Mouse (Mus musculus): ENCODE measurements around the gene Vopp1. TPM values are rescaled to one million over a fixed set of nuclear protein-coding genes. Genes with fewer than 3 reads are reported as not detected.

The Vopp1 gene
- polyA plus RNA-seq, 1 experiment from 2014 or later, result 21.1 TPM

GRCm38 (mm10) chr6:57763054-57763453, 61.9 kb downstream of the Vopp1 start:
- H3K4me1 ChIP-seq (ENCODE audit: insufficient read depth), result peaks cover 40% of the 10 kb centered on the region
- no peak overlapping the region for H3K9ac ChIP-seq (replicated peaks)
- DNase-seq (no peak), ATAC-seq (no peak)
- H3K27ac ChIP-seq (ENCODE audit: low read depth), result peak overlapping the region; percentile 44; the same call in 1 of the 2 replicates
- H3K9me3 ChIP-seq (ENCODE audit: low read length), result no peaks in the 10 kb centered on the region
- no peak overlapping the region for H3K4me3 ChIP-seq (ENCODE audit: low read depth, low read length)
- no peak for TF ChIP-seq CTCF (IDR thresholded peaks at IDR 0.05; ENCODE audit: low read depth)
- no peak for TF ChIP-seq EP300 (IDR thresholded peaks at IDR 0.05; ENCODE audit: low read depth)
- no peaks in the 10 kb centered on the region for H3K27me3 ChIP-seq (ENCODE audit: insufficient read depth, low read length)
- H3K4me2 ChIP-seq (ENCODE audit: low read depth, low read length), result no peak overlapping the region
- peaks cover 4% of the 10 kb centered on the region for H3K36me3 ChIP-seq (replicated peaks; ENCODE audit: insufficient read depth, low read length)

- TF ChIP-seq EP300 (IDR thresholded peaks at IDR 0.05; ENCODE audit: low read depth), result peak; percentile 86
- TF ChIP-seq CTCF (IDR thresholded peaks at IDR 0.05; ENCODE audit: low read depth), result no peak
- H3K4me2 ChIP-seq (ENCODE audit: low read depth, low read length), result peak overlapping the region; percentile 27; the same call in 1 of the 2 replicates
- ATAC-seq (peak; percentile 75), DNase-seq (no peak)
- 82% methylated on average over 9 of the region's 9 CpGs for WGBS (ENCODE audit: insufficient replicate concordance)
- H3K4me1 ChIP-seq (ENCODE audit: insufficient read depth), result peaks cover 7% of the 10 kb centered on the region; the same call in 1 of the 2 replicates
- no peaks in the 10 kb centered on the region for H3K27me3 ChIP-seq (ENCODE audit: insufficient read depth, low read length)
- H3K36me3 ChIP-seq (replicated peaks; ENCODE audit: insufficient read depth, low read length), result no peaks in the 10 kb centered on the region; the same call in 1 of the 2 replicates
- no peak overlapping the region for H3K9ac ChIP-seq (replicated peaks)
- no peak overlapping the region for H3K27ac ChIP-seq (ENCODE audit: low read depth)
- no peaks in the 10 kb centered on the region for H3K9me3 ChIP-seq (ENCODE audit: low read length)
- no peak overlapping the region for H3K4me3 ChIP-seq (ENCODE audit: low read depth, low read length)
These were observed 70.8 kb downstream of the Vopp1 start for GRCm38 (mm10) chr6:57753962-57754759.

- no peak for DNase-seq
- 61% methylated on average over 2 of the region's 2 CpGs for WGBS (ENCODE audit: insufficient replicate concordance)
- ATAC-seq, result peak; percentile 61
- Histone ChIP-seq H3K4me3 (ENCODE audit: low read depth, low read length) (no peak overlapping the region), H3K9ac (replicated peaks) (no peak overlapping the region), H3K27me3 (ENCODE audit: insufficient read depth, low read length) (no peaks in the 10 kb centered on the region), H3K4me1 (ENCODE audit: insufficient read depth) (peaks cover 27% of the 10 kb centered on the region), H3K9me3 (ENCODE audit: low read length) (no peaks in the 10 kb centered on the region), H3K27ac (ENCODE audit: low read depth) (peak overlapping the region; percentile 81), H3K4me2 (ENCODE audit: low read depth, low read length) (peak overlapping the region; percentile 6; the same call in 1 of the 2 replicates), H3K36me3 (replicated peaks; ENCODE audit: insufficient read depth, low read length) (no peaks in the 10 kb centered on the region)
- no peak for TF ChIP-seq EP300 (IDR thresholded peaks at IDR 0.05; ENCODE audit: low read depth)
- TF ChIP-seq CTCF (IDR thresholded peaks at IDR 0.05; ENCODE audit: low read depth), result no peak
These were observed 79.2 kb downstream of the Vopp1 start for GRCm38 (mm10) chr6:57745748-57746129.

GRCm38 (mm10) chr6:57744974-57745747, 79.8 kb downstream of the Vopp1 start:
- peak; percentile 97 for ATAC-seq
- Histone ChIP-seq H3K27me3 (ENCODE audit: insufficient read depth, low read length) (no peaks in the 10 kb centered on the region), H3K4me1 (ENCODE audit: insufficient read depth) (peaks cover 27% of the 10 kb centered on the region), H3K36me3 (replicated peaks; ENCODE audit: insufficient read depth, low read length) (no peaks in the 10 kb centered on the region), H3K9me3 (ENCODE audit: low read length) (no peaks in the 10 kb centered on the region), H3K9ac (replicated peaks) (no peak overlapping the region; the same call in 1 of the 2 replicates), H3K4me3 (ENCODE audit: low read depth, low read length) (no peak overlapping the region), H3K27ac (ENCODE audit: low read depth) (peak overlapping the region; percentile 81), H3K4me2 (ENCODE audit: low read depth, low read length) (peak overlapping the region; percentile 42)
- DNase-seq, result peak; percentile 30
- 58% methylated on average over 4 of the region's 4 CpGs for WGBS (ENCODE audit: insufficient replicate concordance)
- TF ChIP-seq EP300 (IDR thresholded peaks at IDR 0.05; ENCODE audit: low read depth) (peak; percentile 99), CTCF (IDR thresholded peaks at IDR 0.05; ENCODE audit: low read depth) (no peak)

GRCm38 (mm10) chr6:57744123-57744522, 80.8 kb downstream of the Vopp1 start:
- H3K4me2 ChIP-seq (ENCODE audit: low read depth, low read length), result no peak overlapping the region
- H3K4me1 ChIP-seq (ENCODE audit: insufficient read depth), result peaks cover 27% of the 10 kb centered on the region
- no peaks in the 10 kb centered on the region for H3K9me3 ChIP-seq (ENCODE audit: low read length)
- WGBS (ENCODE audit: insufficient replicate concordance), result 83% methylated on average over 2 of the region's 2 CpGs
- ATAC-seq, result no peak
- H3K27ac ChIP-seq (ENCODE audit: low read depth), result peak overlapping the region; percentile 81
- H3K27me3 ChIP-seq (ENCODE audit: insufficient read depth, low read length), result no peaks in the 10 kb centered on the region
- DNase-seq, result no peak
- no peak overlapping the region for H3K9ac ChIP-seq (replicated peaks)
- no peaks in the 10 kb centered on the region for H3K36me3 ChIP-seq (replicated peaks; ENCODE audit: insufficient read depth, low read length)
- no peak for TF ChIP-seq EP300 (IDR thresholded peaks at IDR 0.05; ENCODE audit: low read depth)
- TF ChIP-seq CTCF (IDR thresholded peaks at IDR 0.05; ENCODE audit: low read depth), result no peak
- no peak overlapping the region for H3K4me3 ChIP-seq (ENCODE audit: low read depth, low read length)

GRCm38 (mm10) chr6:57743333-57743732, 81.6 kb downstream of the Vopp1 start:
- Histone ChIP-seq H3K4me1 (ENCODE audit: insufficient read depth) (peaks cover 27% of the 10 kb centered on the region), H3K4me3 (ENCODE audit: low read depth, low read length) (no peak overlapping the region), H3K27ac (ENCODE audit: low read depth) (no peak overlapping the region), H3K36me3 (replicated peaks; ENCODE audit: insufficient read depth, low read length) (no peaks in the 10 kb centered on the region), H3K9ac (replicated peaks) (no peak overlapping the region), H3K4me2 (ENCODE audit: low read depth, low read length) (no peak overlapping the region), H3K9me3 (ENCODE audit: low read length) (no peaks in the 10 kb centered on the region), H3K27me3 (ENCODE audit: insufficient read depth, low read length) (no peaks in the 10 kb centered on the region)
- TF ChIP-seq EP300 (IDR thresholded peaks at IDR 0.05; ENCODE audit: low read depth) (no peak), CTCF (IDR thresholded peaks at IDR 0.05; ENCODE audit: low read depth) (peak; percentile 85)
- ATAC-seq, result peak; percentile 30; the same call in 1 of the 2 replicates
- 61% methylated on average over 2 of the region's 2 CpGs for WGBS (ENCODE audit: insufficient replicate concordance)
- peak; percentile 38 for DNase-seq
